Mouse (Mus musculus): ENCODE data around the gene Hist1h1d. TPM values are rescaled to one million over a fixed set of nuclear protein-coding genes. Genes with fewer than 3 reads are reported as not detected.
"Not testable (repeated sequence)": the region's sequence is repeated elsewhere in the genome, so short reads cannot be mapped to it uniquely, and the experiment has no call there.

Gene Hist1h1d
- polyA plus RNA-seq, 1 experiment from 2014 or later = 0.21 TPM

- ATAC-seq = no peak
- WGBS = 17% methylated on average over 9 of the region's 9 CpGs
- Histone ChIP-seq H3K4me3 (ENCODE audit: low read depth, low read length) (peak overlapping the region; percentile 49), H3K4me1 (replicated peaks; ENCODE audit: control insufficient read depth, insufficient read depth, low read length) (peaks cover 3% of the 10 kb centered on the region; the same call in 1 of the 2 replicates), H3K27me3 (replicated peaks; ENCODE audit: control insufficient read depth, insufficient read depth, low read length) (no peaks in the 10 kb centered on the region), H3K9me3 (ENCODE audit: control insufficient read depth) (no peaks in the 10 kb centered on the region), H3K36me3 (ENCODE audit: control insufficient read depth, insufficient read depth) (no peaks in the 10 kb centered on the region), H3K4me2 (replicated peaks; ENCODE audit: low read depth) (peak overlapping the region; percentile 74), H3K9ac (ENCODE audit: low read depth, low read length) (no peak overlapping the region; the same call in 1 of the 2 replicates), H3K27ac (ENCODE audit: low read depth, low read length) (0 out of 2 replicates have a peak overlapping the region, but pooled peaks have one; percentile 96)
- TF ChIP-seq CTCF (IDR thresholded peaks at IDR 0.05; ENCODE audit: low read depth) = no peak
These were observed 20.6 kb upstream of the Hist1h1d start for GRCm38 (mm10) chr13:23532262-23533075.

GRCm38 (mm10) chr13:23533560-23534367 lies 19.3 kb upstream of the Hist1h1d start, which contains the start of gene Hist1h2af:
Gene Hist1h2af (plus strand): TSS chr13:23533906.
- Histone ChIP-seq H3K9ac (ENCODE audit: low read depth, low read length) (peak within 1 kb of the TSS; percentile 43; the same call in 1 of the 2 replicates), H3K4me3 (ENCODE audit: low read depth, low read length) (peak within 1 kb of the TSS; percentile 45), H3K27ac (ENCODE audit: low read depth, low read length) (peak within 1 kb of the TSS; percentile 51), H3K4me2 (replicated peaks; ENCODE audit: low read depth) (peak within 1 kb of the TSS; percentile 82)
- H3K27me3 ChIP-seq (replicated peaks; ENCODE audit: control insufficient read depth, insufficient read depth, low read length); H3K4me1 ChIP-seq (replicated peaks; ENCODE audit: control insufficient read depth, insufficient read depth, low read length); H3K36me3 ChIP-seq (ENCODE audit: control insufficient read depth, insufficient read depth); H3K9me3 ChIP-seq (ENCODE audit: control insufficient read depth): not testable (repeated sequence)
- ATAC-seq = 0 out of 2 replicates have a peak, but pooled peaks have one; percentile 22
- under 1% methylated on average over 25 of the region's 53 CpGs for WGBS
- peak; percentile 20 for TF ChIP-seq CTCF (IDR thresholded peaks at IDR 0.05; ENCODE audit: low read depth)

- Histone ChIP-seq H3K27ac (ENCODE audit: low read depth, low read length) (peak overlapping the region; percentile 51), H3K9me3 (ENCODE audit: control insufficient read depth) (no peaks in the 10 kb centered on the region), H3K4me2 (replicated peaks; ENCODE audit: low read depth) (peak overlapping the region; percentile 82), H3K4me3 (ENCODE audit: low read depth, low read length) (peak overlapping the region; percentile 45), H3K4me1 (replicated peaks; ENCODE audit: control insufficient read depth, insufficient read depth, low read length) (peaks cover 3% of the 10 kb centered on the region; the same call in 1 of the 2 replicates), H3K36me3 (ENCODE audit: control insufficient read depth, insufficient read depth) (no peaks in the 10 kb centered on the region), H3K9ac (ENCODE audit: low read depth, low read length) (peak overlapping the region; percentile 43; the same call in 1 of the 2 replicates), H3K27me3 (replicated peaks; ENCODE audit: control insufficient read depth, insufficient read depth, low read length) (no peaks in the 10 kb centered on the region)
- peak; percentile 48 for ATAC-seq
- TF ChIP-seq CTCF (IDR thresholded peaks at IDR 0.05; ENCODE audit: low read depth) = no peak
- WGBS = under 1% methylated on average over 15 of the region's 15 CpGs
These were observed 18.5 kb upstream of the Hist1h1d start for GRCm38 (mm10) chr13:23534368-23535131.

GRCm38 (mm10) chr13:23535137-23536075 lies 17.7 kb upstream of the Hist1h1d start, which contains the start of gene Hist1h3g:
Gene Hist1h3g (plus strand): TSS chr13:23535422.
- not testable (repeated sequence) for H3K36me3 ChIP-seq (ENCODE audit: control insufficient read depth, insufficient read depth); H3K27me3 ChIP-seq (replicated peaks; ENCODE audit: control insufficient read depth, insufficient read depth, low read length); H3K4me1 ChIP-seq (replicated peaks; ENCODE audit: control insufficient read depth, insufficient read depth, low read length); H3K9me3 ChIP-seq (ENCODE audit: control insufficient read depth)
- peak; percentile 85 for ATAC-seq
- peak within 1 kb of the TSS; percentile 45 for H3K4me3 ChIP-seq (ENCODE audit: low read depth, low read length)
- H3K9ac ChIP-seq (ENCODE audit: low read depth, low read length) = peak within 1 kb of the TSS; percentile 43
- H3K27ac ChIP-seq (ENCODE audit: low read depth, low read length) = peak within 1 kb of the TSS; percentile 51
- WGBS = under 1% methylated on average over 36 of the region's 62 CpGs
- peak within 1 kb of the TSS; percentile 82 for H3K4me2 ChIP-seq (replicated peaks; ENCODE audit: low read depth)

Data from intestine, postnatal 0 days (tissue).